Mouse (Mus musculus): ENCODE measurements around the gene Wnt10b.

Wnt10b gene

DNA sequence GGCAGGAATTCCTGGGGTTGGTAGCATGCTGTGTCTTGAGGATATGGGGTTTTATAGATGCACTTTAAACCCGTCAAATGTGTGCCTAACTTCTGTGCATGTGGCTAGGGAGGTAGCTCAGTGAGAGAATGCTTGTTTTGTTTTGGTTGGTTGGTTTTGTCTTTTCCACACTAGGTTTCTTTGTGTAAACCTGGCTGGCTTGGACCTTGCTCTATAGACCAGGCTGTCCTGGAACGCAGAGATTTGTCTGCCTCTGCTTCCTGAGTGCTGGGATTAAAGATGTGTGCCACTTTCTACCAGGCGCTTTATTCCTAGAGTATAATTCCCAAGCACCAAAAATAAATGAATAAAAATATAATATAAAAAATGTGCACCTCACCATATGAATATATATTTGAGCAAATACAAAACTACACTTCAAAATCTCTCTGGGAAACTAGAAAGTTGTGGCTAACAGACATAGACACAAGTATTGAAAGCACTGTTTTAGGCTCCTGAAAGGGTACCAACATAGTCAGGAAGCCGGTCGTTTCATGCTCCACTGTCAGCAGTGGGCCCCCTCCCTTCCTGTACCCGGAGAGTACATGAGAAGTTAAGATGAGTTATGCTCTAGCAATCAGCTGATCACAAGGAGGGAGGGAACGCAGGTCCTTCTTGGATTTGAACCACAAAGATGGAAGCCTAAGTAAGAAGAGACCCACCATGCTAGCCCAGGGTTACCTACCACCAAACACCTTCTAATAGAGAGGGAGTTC lies 48.0 kb downstream of the Wnt10b start:
- no peak for DNase-seq (ENCODE audit: low spot score)

DNA sequence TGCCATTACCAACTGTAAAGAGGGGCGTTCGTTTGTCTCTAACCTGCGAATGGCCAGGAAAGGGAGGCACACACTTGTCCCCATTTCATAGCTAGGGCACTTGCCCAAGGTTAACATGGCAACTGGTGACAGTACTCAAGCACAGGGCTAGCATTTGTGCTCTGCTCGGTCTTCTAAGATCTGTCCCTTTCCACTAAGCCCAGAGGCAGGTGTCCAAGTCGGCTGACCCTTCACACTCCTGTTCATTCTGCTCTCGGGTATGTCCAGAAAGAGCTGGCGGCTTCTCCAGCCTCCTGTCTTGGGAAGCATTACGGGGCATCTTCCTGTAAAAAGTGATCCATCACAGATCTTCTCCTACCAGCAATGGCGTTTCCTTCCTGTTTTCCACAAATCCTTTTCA lies 49.6 kb downstream of the Wnt10b start:
- DNase-seq (ENCODE audit: low spot score), result no peak

DNA sequence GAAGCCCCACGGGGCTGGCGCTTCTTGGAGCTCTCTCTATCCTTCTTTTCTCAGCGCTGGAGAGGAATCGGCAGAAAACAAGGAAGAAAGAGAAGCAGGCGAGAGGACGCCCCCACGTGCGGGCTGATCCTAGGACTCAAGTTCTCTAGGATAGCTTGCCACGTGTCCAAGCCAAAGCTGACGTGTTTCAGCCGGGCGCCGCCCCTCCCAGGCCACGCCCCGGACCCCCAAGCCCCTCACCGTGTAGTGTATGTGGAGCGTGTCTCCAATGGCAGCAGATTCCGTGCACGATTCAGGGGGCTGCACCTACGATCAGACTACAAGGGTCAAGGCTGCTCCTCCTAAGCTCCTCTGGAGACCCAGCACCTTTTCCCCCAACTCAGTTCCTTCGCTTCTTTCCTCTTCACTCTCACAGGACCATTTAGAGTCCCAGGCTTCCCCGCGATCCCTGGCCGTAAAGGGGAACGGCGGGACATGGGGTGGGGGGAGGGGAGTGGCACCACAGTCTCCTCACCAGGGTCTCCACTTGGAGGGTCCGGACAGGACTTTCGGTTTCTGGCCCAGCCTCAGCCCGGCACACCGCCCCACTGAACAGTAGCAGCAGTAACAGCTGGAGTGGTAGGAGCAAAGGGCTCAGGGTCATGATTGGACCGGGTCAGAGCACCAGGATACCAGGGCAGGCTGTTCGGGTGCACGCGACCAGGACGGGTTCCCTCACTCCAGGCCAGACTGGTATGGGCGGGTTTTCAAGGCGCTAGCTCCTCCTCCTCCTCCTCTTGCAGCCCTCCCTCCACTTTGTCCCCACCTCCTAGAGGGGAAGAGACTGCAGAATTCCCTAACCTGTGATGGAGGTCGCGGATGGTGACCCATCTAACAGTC lies 50.3 kb downstream of the Wnt10b start, which contains the start of gene Fkbp11:
TSS of gene Fkbp11 (minus strand) at position 756 of the 879 bp plus-strand sequence.
- peak; percentile 49 for DNase-seq (ENCODE audit: low spot score)

DNA sequence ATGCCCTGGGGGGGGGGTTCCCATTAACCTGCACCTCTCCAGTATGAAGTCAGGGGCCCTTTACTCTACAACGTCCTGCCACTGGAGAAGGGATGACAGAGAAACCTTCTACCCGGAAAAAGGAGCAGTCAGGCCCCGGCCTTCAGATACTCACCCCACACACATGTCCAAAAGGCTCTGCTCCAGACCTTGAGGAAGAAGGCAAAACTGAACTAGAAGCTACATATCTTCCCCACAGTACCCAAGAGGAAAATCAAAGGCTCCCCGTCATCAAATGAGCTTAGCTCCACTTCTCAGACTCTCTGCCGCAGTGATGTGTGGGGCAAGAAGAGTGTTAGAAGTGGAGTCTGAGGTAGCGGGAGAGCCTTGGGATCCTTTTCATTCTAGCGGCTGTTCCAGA lies 51.2 kb downstream of the Wnt10b start:
- DNase-seq (ENCODE audit: low spot score), result no peak

DNA sequence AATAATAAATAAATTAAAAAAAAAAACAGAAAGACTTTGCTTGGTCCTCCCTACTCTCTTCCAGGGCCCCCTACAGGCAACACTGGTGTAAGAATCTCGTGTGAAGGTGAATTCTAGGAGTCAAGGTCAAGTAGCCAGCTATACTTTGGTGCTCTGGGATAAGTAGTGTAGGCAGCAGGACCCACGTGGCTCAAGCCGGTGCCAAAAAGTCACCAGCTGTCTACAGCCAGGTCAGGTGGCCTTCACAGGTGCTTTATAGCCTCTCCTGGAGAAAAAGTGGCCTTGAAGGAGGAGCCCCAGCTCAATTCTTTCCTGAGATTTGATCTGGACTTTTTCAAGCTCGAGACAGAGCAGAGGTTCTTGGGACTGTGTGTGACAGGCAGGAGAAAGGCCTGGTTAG lies 51.9 kb downstream of the Wnt10b start:
- no peak for DNase-seq (ENCODE audit: low spot score)

DNA sequence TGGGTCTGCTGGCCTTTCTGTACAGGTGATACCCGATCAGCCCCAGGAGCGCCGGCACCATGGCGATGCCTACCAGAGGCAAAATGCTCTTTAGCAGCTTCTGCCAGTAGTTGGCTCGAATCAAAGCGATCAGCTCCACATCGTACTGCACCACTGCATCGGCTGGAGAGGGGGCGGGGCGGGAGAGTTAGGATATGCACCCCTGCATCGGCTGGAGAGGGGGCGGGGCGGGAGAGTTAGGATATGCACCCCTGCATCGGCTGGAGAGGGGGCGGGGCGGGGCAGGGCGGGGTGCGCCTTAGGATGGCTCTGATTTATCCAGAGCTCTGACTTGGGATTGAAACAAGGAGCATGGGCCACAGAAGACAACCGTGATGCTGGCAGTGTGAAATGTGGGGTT lies 53.5 kb downstream of the Wnt10b start:
- no peak for DNase-seq (ENCODE audit: low spot score)

DNA sequence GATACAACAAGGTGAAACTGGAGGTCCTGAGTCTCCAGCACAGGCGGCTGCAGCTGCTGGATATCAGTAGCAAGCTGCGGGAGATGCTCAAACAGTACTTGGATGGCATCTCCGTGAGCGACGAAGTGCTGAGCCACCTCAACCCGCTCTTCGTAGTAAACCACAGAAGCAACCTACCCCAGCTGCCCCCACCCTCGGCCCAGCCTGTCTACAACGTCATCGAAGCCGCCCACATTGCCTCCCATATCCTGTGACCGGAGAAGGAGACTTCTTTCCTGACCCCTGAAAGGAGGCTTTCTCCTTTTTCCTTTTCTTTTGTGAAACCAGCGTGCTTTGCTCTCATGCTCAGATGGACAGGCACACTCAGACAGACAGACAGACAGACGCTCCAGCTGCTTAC lies 55.1 kb downstream of the Wnt10b start:
- DNase-seq (ENCODE audit: low spot score), result no peak

DNA sequence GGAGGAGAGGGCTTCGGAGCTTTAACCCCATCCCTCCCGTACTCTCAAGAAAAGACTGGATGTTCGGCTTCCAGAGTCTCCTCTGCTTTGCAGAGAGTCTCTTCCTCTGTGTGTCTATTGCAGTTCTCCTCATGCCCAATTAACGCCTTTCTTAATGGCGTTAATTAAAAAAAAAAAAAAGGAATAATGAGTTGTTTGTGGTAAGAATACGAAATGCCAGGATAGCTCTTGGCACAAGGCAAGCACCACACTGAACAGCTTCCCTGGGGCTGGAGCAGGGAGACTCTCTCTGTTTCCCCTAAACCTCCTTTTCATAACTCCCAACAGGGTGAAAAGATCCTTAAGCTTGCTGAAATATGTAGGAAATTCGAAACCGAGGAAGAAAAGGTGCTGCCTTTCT lies 55.8 kb downstream of the Wnt10b start:
- no peak for DNase-seq (ENCODE audit: low spot score)

All from testis, postnatal 14 days (tissue).